Mouse (Mus musculus): ENCODE results near the gene Sspo. TPM values are rescaled to one million over a fixed set of nuclear protein-coding genes. Genes with fewer than 3 reads are reported as not detected.
A peak's percentile ranks its signal among the peaks of the same experiment; 100 is the strongest.
"Not testable (repeated sequence)": the region's sequence is repeated elsewhere in the genome, so short reads cannot be mapped to it uniquely, and the experiment has no call there.

The Sspo gene
- total RNA-seq, 2 experiments from 2014 or later, result 0.16 to 0.27 TPM

GRCm38 (mm10) chr6:48487747-48488725 is 40.0 kb downstream of the Sspo start:
- peak; percentile 30 for DNase-seq

GRCm38 (mm10) chr6:48489741-48490140 is 41.7 kb downstream of the Sspo start:
- DNase-seq, result peak; percentile 38

GRCm38 (mm10) chr6:48491361-48491760 is 43.3 kb downstream of the Sspo start:
- no peak for DNase-seq

GRCm38 (mm10) chr6:48493136-48493730 is 45.2 kb downstream of the Sspo start:
- DNase-seq, result no peak

- no peak for DNase-seq
Observed at GRCm38 (mm10) chr6:48497521-48497920, 49.5 kb downstream of the Sspo start.

- no peak for DNase-seq
Observed at GRCm38 (mm10) chr6:48503847-48504240, 55.8 kb downstream of the Sspo start.

GRCm38 (mm10) chr6:48504241-48504854 is 56.3 kb downstream of the Sspo start:
- peak; percentile 73 for DNase-seq

GRCm38 (mm10) chr6:48508087-48508486 is 60.1 kb downstream of the Sspo start:
- no peak for DNase-seq

- no peak for DNase-seq
Observed at GRCm38 (mm10) chr6:48510426-48510825, 62.4 kb downstream of the Sspo start.

- no peak for DNase-seq
Observed at GRCm38 (mm10) chr6:48511861-48512260, 63.8 kb downstream of the Sspo start.

- DNase-seq, result not testable (repeated sequence)
Observed at GRCm38 (mm10) chr6:48524882-48525281, 76.9 kb downstream of the Sspo start.

GRCm38 (mm10) chr6:48527901-48528300 is 79.9 kb downstream of the Sspo start:
- DNase-seq, result no peak

- DNase-seq, result no peak
Observed at GRCm38 (mm10) chr6:48529261-48529660, 81.2 kb downstream of the Sspo start.

- no peak for DNase-seq
Observed at GRCm38 (mm10) chr6:48529871-48530440, 81.9 kb downstream of the Sspo start.

- no peak for DNase-seq
Observed at GRCm38 (mm10) chr6:48530862-48531261, 82.8 kb downstream of the Sspo start.

GRCm38 (mm10) chr6:48533475-48533874 is 85.4 kb downstream of the Sspo start:
- no peak for DNase-seq

GRCm38 (mm10) chr6:48534913-48535312 is 86.9 kb downstream of the Sspo start:
- DNase-seq, result no peak

GRCm38 (mm10) chr6:48536091-48536490 is 88.1 kb downstream of the Sspo start:
- no peak for DNase-seq

- DNase-seq, result peak; percentile 84
Observed at GRCm38 (mm10) chr6:48537105-48537954, 89.3 kb downstream of the Sspo start, which contains the start of gene Atp6v0e2. Gene Atp6v0e2 (plus strand): TSS chr6:48537615.

GRCm38 (mm10) chr6:48538841-48539737 is 91.1 kb downstream of the Sspo start:
- DNase-seq, result peak; percentile 77

Measured in gastrocnemius, postnatal 10 days (tissue).